Mouse (Mus musculus): ENCODE data around the gene Eno1.

Gene Eno1

GRCm38 (mm10) chr4:150236521-150237481, at the start of gene Eno1:
TSS of gene Eno1 (plus strand) at chr4:150236721.
- peak; percentile 97 for DNase-seq (ENCODE audit: low read depth, low spot score)

GRCm38 (mm10) chr4:150188236-150188635, 48.3 kb upstream of the Eno1 start:
- DNase-seq (ENCODE audit: low read depth, low spot score): no peak

GRCm38 (mm10) chr4:150192199-150192598, 44.3 kb upstream of the Eno1 start:
- DNase-seq (ENCODE audit: low read depth, low spot score): no peak

GRCm38 (mm10) chr4:150193915-150194314, 42.6 kb upstream of the Eno1 start:
- peak; percentile 48 for DNase-seq (ENCODE audit: low read depth, low spot score)

- no peak for DNase-seq (ENCODE audit: low read depth, low spot score)
Observed at GRCm38 (mm10) chr4:150198268-150198667, 38.3 kb upstream of the Eno1 start.

- DNase-seq (ENCODE audit: low read depth, low spot score): no peak
Observed at GRCm38 (mm10) chr4:150201232-150201631, 35.3 kb upstream of the Eno1 start, which contains the start of gene Car6. TSS of gene Car6 (minus strand) at chr4:150201332.

GRCm38 (mm10) chr4:150202702-150203101, 33.8 kb upstream of the Eno1 start:
- DNase-seq (ENCODE audit: low read depth, low spot score): no peak

GRCm38 (mm10) chr4:150204877-150205276, 31.6 kb upstream of the Eno1 start:
- DNase-seq (ENCODE audit: low read depth, low spot score): no peak

GRCm38 (mm10) chr4:150209751-150210150, 26.8 kb upstream of the Eno1 start:
- DNase-seq (ENCODE audit: low read depth, low spot score): no peak

GRCm38 (mm10) chr4:150210306-150210705, 26.2 kb upstream of the Eno1 start:
- DNase-seq (ENCODE audit: low read depth, low spot score): no peak

GRCm38 (mm10) chr4:150211930-150212552, 24.5 kb upstream of the Eno1 start:
- no peak for DNase-seq (ENCODE audit: low read depth, low spot score)

GRCm38 (mm10) chr4:150212553-150212971, 24.0 kb upstream of the Eno1 start:
- DNase-seq (ENCODE audit: low read depth, low spot score): no peak

- no peak for DNase-seq (ENCODE audit: low read depth, low spot score)
Observed at GRCm38 (mm10) chr4:150213910-150214309, 22.6 kb upstream of the Eno1 start.

GRCm38 (mm10) chr4:150216423-150216822, 20.1 kb upstream of the Eno1 start:
- no peak for DNase-seq (ENCODE audit: low read depth, low spot score)

GRCm38 (mm10) chr4:150217042-150217554, 19.4 kb upstream of the Eno1 start:
- DNase-seq (ENCODE audit: low read depth, low spot score): peak; percentile 35

GRCm38 (mm10) chr4:150217935-150218334, 18.6 kb upstream of the Eno1 start:
- no peak for DNase-seq (ENCODE audit: low read depth, low spot score)

GRCm38 (mm10) chr4:150219501-150220292, 16.8 kb upstream of the Eno1 start:
- DNase-seq (ENCODE audit: low read depth, low spot score): peak; percentile 57

- DNase-seq (ENCODE audit: low read depth, low spot score): no peak
Observed at GRCm38 (mm10) chr4:150220584-150220983, 15.9 kb upstream of the Eno1 start.

- no peak for DNase-seq (ENCODE audit: low read depth, low spot score)
Observed at GRCm38 (mm10) chr4:150221017-150221640, 15.4 kb upstream of the Eno1 start.

GRCm38 (mm10) chr4:150223830-150224229, 12.7 kb upstream of the Eno1 start:
- DNase-seq (ENCODE audit: low read depth, low spot score): no peak

GRCm38 (mm10) chr4:150225700-150226099, 10.8 kb upstream of the Eno1 start:
- DNase-seq (ENCODE audit: low read depth, low spot score): no peak
